Mouse (Mus musculus) thymus, postnatal 14 days (tissue): ENCODE measurements around the gene Got1.

Experiments used
- DNase-seq: peaks from one replicate; pipeline ENCODE4 v3.0.0; 2021

The Got1 gene

DNA sequence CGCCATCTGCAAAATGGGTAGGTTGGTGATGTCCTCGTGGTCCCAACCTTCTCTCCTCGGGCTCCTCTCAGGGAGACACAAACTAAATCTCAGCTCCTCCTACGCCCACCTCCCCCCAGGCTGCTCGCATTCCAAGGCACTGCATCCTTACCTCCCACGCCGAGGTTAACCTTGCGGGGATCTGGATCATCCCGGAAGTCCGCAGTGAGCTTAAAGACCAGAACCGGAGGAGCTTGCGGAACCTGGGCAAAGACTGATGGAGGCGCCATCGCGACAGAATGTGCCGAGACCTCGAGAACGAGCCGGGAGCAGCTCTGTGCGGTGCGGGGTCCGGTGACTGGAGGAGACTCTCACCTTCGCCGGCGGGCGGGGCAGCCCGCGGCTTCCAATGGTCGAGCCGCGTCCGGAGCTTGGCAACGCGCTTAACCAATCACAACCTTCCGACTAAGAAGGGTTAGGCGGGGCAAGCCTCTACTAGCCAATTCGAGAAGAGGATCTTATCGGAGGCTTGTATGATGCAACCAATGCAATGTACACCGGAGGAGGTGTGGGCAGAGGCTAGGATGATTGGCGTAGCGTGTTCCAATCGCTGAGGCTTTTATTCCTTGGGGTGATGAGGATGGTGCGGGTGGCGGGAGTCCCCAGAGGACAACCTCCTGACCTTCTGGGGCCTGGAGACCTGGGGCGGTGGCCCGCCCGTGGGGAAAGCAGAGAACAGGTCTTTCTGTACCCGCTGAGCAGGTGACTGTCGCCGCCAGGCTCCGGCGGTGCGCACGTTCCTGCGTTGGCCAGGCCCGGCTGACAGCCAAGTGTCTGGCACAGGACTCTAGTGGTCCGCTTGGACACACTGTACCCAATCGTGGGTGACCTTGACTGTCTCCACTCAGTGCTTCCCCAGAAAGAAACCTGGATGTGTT is at the start of gene Got1:
Gene Got1, minus strand, starts transcription at position 419 of the 917 bp plus-strand sequence.
- peak; percentile 92 for DNase-seq

DNA sequence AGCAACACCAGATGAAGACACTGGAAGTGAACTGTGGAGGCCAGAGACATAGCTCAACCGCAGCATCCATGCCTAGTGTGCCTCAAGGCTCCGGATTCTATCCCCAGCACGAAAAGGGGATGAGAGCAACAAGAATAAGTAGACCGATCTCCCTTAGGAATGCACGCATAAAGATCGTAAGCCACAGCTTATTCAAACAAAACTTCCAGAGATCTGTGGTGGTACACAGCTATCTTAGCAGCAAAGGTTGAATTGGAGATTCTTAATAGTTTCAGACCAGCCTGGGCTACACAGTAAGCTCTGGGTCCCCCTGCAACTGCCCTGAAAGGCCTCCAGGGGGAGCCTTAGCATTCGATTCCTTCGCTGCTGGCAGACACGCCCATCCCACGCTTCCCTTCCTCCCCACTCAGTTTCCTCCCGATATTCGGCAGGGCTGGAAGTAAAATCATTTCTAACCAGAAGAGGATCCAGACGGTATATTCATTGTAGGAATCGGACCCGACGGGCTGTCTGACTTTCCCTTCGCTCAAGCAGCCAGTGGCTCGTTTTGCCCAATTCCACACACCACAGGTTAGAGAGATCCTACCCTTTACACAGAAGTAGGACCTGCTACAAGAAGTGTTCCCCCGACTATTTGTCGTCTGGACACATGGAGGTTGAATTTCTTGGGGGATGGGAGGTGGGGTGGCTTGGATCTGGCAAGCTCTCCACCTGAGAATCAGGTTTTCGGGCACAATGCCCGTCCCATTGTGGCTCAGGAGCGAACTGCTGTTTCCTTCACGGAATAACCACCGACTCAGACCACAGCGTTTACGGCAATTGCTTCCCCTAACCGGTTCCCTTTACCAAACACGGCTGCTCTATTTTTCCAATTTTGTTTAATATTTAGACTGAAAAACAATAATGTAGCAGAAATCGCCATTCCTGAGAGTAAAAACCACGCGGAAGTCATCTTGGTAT is 46.7 kb upstream of the Got1 start:
- DNase-seq, result peak; percentile 77

DNA sequence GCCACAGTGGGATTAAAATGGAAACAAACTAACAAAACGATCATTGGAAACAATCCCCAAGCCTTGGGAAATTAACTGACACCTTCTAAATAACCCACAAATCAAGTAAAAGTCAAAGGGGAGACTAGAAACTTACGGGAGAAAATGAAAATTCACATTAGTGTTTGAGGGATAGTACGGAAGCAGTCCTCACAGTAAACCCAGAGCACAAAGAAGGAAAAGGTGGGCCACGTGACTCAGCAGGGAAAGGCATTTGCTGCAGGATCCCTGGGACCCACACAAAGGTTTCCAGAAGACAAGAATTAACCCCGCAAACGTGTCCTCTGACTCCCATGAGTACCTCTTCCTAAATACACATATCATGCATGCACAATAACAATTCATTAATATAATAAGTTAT is 44.7 kb upstream of the Got1 start:
- no peak for DNase-seq

DNA sequence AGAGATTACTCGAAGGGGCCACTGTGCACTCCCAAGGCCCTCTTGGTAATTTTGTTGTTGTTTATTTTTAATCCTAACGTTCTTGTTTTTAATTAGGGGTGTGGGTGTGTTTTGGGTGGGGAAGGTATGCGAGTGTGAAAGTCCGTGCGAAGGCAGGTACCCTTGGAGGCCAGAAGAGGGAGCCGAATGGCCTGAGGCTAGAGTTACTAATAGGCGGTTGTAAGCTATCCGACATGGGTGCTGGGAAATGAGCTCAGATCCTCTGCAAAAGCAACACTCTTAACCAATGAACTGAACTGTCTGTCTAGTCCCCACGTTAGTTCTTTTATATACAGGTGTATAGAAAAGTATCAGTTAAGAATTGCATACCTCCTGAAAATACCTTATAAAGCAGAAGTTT is 43.9 kb upstream of the Got1 start:
- no peak for DNase-seq

DNA sequence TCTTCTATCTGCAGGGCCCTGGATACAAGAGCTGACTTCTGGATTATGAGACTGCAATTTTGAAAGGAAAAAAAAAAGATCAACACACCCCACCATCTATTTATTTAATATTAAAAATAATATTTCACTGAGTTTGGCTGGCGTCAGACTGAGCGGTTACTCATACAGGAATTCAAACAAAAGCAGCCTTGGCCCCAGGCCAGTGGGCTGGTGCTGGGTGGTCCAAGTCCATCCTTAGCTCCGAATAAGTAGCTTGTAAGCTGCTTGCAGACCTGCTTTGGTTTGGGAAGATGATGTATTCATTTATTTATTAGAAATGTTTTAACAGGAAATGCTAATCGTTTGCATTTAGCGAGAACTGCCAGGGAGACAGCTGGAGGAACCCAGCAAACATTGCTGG is 38.8 kb upstream of the Got1 start:
- DNase-seq, result no peak

DNA sequence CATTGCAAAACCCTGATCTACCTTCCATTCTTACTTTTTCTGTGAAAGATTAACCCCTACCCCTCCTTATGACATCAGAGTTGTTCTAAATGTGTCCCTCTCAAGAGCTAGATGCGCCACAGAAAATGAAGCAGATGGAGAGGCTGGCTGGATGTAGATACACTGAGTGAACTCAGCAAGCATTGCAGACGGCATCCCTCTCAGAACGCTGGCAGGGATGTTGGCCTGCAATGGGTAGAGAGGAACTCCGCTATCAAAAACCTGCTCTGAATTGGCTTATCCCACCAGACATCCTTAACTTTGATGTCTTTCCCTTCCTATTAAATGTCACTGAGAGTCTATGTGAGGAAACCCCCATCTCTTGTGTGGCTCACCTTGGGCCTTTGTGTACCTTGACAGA is 37.4 kb upstream of the Got1 start:
- DNase-seq, result no peak

DNA sequence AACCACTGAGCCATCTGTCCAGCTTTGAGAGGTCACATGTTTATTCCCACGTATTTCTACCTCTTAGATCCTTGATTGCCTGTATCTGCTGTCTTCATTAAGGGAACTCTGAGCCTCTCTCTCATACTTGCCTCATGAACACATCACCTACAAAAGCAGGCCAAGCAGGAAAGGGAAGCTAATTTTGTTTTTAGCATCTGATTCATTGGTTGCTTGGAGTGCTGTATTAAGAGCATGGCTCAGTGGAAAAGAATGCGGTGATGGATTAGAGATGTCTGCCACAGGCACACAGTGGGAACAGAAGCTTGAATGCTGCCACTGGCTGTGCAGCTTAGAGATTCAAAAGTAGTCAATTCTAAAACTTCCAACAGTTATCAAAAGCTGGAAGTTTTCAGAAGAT is 35.8 kb upstream of the Got1 start:
- no peak for DNase-seq

DNA sequence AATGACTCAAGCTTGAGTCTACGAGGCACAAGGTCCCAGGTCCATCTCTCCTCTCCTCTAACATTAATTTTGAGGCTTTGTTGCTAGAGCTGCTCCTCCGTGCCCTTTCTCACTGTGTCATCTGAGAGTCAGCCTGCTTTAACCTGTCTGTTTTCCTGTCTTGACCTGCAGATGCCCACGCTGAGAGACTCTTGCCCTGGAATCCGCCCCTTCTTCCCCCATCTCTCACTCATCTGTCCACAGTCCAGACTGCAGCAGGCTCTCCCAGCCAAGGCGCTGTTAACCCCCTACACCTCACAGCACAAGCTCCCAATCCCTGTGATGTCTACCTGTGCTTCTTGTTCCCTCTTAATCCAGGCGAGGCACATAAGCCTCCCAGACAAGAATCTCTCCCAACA is 27.1 kb upstream of the Got1 start:
- DNase-seq, result no peak

DNA sequence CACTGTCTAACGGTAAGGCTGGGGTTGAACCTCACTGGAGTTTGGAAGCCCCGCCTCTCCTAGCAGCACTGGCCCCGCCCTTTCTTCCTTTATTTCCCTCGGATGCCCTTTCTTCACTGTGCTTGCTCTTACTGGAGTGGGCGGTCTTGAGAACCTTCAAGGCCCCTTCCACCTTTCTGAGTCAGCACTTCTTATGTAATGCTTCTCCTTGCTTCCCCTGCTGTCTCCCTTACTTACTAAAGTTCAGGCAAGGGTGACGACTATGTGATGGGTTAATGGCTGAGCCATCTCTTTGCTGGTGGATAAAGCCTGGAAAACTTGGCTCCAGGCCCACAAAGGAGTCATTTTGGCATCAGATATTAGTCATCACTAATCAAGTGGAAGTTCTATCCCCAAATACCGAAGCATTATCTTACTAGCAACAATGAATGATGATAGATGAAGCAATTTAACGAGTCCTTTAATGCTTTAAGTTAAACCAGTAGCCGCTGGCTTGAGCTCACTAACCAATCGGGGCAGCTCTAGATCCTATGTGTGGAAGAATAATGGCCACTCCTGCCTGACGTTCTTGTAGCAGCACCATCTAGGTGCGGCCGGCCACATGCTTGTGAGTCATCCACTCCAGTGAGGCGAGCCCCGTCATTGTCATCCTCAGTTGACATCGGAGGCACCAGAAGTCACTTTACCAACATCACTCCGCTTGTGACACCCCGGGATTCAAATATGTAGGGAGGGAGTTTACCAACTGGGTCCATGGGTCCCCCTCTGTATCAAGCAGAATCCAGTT is 26.5 kb upstream of the Got1 start:
- no peak for DNase-seq

DNA sequence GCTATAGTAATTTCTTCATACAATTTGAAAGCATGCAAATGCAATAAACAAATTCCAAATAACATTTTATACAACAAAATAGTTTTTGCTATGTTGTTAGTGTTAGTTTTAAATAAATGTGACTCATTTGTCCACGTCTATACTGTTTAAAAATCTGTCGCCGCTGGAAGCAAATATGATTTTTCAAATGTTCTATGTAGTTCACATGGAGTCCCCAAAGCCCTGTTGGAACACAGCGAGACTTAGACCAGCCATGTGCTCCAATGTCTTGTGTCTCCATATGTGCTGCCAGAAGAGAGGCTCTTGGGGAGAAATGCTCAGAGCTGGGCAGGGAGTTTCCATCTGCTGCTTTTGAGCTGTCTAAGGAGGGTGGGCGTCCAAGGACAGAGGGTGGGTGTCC is 23.7 kb upstream of the Got1 start:
- DNase-seq, result no peak

DNA sequence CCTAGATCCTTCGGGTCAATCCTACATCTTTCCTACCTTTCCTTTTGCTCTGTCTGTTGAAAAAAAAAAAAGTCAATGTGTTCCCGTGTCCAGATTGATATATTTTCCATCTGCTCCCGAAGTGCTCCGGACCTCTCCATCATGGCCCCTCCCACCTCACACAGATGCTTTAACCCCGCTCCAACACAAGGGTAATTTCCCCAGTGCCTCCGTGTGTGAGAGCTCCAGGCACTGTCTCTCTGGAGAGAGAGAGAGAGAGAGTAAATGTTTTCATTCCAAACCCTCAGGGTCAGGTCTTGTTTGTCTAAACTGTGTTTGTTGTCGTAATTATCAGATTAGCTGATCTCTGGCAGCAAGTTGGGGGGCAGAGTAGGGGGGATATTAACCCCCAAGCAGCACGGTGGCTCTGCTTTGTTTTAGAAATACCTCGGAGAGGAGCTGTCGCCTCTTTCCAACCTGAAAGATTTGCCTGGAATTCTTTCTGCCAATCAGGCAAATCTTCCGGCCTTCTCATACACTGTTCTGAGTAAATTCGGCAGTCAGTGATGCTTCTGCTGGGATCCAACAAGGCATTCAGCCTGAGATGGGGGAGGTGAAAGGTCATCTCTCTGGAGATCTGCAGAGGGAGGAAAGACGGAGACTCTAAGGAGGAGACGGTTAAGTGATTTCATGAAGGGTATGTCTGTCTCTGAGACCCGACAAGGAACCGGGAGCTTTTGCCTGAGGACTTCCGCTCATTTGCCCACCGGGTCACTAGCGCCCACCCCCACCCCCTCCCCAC is 22.1 kb upstream of the Got1 start:
- no peak for DNase-seq

DNA sequence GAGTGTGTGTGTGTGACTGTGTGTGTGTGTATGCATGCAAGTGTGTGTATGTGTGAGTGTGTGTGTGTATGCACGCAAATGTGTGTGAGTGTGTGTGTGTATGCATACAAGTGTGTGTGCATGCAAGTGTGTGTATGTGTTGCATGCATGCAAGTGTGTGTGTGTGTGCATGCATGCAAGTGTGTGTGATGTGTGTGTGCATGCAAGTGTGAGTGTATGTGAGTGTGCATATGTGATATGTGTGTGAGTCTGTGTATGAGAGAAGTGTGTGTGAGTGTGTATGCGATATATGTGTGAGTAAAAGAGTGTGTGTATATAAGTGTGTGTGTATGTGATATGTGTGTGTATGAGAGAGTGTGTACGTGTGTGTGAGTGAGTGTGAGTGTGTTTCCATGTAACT is 11.0 kb upstream of the Got1 start:
- no peak for DNase-seq

DNA sequence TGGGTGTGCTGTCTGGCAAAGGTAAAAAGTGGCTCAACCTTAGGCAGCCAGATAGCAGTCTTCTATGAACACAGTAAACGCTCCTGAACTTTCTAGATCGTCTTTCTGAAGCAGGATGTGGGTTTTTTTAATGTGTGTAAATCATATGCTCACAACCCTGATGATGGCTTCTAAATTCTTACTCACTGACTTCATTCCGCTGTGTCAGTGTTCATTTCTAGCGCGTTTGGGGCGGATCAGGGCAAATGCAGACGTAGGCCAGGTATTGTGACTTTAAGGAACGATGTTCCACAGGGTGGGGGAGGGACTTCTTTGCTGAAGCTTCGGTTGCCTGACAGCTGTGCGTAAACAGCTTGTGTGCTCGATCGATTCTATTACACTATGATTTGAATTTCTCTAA is 6.5 kb upstream of the Got1 start:
- DNase-seq, result peak; percentile 59

DNA sequence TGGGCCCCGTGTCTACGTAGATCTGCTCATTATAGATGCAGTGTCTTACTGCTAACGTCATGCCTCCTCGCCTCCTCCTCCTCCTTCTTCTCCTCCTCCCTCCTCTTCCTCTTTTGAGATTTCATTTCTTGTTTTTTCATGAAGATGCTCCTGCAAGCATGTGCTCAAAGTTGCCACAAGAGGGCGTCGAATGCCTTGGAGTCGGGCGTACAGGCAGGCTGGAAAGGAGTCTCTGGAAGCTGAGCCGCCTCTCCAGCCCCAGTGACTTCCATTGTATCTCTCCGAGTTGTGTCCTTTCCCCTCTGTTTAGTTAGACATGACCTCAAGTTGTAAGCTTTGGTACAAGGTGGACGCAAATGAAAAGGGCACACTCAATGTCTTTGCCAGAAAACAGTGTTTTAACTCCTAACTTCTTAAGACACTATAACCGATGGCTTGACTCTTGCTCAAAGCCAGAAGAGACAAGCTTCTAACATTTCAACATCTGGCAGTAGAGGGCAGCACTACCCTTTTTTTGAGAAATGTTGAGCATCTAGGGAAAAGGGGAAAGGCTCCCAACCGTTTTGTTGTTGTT is 5.9 kb upstream of the Got1 start:
- peak; percentile 58 for DNase-seq

DNA sequence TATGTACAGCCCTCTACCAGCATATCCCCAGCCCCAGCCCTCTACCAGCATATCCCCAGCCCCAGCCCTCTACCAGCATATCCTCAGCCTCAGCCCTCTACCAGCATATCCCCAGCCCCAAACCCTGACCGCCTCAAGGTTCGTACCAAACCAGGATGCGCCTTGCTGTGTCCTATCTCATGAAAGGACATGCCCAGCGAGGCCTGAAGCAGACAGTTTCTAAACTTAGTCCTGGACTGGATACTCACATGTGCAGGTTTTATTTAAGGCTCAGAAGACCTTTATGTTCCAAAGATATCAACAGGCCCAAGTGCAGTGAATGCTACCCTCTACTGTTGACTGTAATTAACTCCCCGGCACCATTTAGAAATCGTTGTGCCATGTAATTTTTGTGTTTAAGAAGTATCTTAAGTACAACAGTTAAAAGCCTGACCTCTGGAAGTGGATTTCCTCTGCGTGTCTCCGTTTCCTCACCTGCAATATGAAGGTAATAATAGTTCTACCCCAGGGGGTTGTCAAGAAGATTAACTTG is 3.7 kb upstream of the Got1 start:
- DNase-seq, result no peak

DNA sequence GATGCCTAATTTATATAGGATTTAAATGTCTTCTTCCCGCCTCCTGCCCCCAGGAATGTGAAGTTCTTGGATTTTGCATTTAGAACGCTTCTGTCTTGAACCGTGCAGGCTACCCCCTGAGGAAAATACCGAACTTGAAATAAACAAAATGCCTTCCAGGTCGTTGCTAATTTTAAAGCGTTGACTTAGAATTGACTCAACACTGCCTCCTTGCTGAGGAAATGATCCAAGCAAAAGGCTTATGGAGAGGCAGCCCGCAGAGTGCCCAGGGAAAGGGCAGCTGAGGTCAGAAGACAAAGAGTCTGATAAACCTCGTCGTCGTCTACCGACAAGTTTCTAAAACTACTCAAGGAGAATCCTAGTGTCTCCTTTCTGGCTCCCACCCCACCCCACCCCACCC is 2.7 kb upstream of the Got1 start:
- DNase-seq, result no peak

DNA sequence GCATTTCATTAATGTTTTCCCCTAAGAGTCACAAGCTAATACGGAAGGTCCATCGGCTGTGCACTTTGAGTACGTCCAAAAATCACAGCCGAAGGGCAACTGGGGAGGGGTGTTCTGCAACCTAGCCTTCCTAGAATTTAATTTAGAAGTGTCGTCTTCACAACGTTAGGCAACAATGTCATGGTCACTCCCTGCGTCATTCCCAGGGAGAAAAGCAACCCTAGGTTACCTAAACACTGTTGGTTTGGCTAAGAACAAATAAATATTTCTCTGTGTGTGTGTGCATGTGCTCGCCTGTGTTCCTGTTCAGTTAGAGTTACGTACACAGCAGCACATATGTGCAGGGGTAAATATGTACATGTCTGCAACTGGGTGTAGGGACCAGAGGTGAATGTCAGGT is 1.6 kb upstream of the Got1 start:
- no peak for DNase-seq

DNA sequence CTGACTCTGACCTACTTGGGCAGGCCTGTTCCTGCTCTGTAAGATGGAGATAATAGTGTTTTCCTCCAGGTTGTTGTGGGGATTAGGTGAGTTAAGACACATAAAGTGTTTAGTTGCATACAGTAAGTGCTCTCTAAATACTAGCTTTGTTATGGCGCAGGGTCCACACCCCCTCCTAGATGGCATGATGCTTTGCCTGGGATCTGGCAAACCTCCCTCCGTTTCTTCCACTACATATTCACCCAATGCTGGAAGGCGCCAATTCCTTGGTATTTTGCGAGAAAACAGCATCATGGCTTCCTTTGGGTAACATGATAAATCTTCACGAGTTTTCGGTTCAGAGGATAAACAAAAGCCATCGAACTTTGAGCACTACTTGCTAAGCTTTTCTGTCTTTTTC is 1.2 kb upstream of the Got1 start:
- DNase-seq, result no peak

DNA sequence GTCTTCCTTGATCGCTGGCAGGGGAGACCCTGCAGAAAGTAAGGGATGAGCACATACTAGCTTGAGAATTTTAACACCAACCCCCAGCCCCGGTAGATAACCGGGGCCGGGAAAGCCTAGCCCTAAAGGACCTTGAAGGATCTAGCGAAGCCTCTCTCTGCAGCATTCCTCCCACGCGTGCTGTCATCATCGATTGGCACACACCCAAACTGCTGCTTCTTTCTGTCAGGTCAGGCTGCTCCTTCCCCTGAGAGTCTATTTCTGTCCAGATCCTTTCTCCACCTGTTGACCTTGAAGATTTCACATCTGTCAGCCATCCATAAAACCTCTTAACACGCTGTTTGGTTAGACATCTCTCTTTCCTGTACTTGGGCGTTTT is 688 bp upstream of the Got1 start:
- no peak for DNase-seq

DNA sequence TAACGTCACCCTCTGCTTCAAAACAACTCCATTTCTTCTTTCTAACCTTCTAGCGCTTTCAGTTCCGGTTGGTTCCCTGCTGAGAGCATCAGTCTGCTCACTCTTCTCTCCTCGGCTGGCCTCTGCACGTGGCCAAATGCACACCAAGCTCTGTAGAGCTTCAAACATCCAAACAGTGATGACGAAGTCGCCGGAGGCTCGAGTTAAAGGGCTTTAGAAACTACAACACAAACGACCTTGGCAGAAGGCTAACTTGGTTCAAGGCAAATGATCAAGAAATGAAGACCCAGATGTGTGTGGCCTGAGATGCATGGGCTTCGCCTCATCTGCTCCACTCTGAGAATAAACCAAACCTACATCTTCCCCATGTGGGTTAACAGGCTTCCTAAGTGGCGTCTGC is 854 bp downstream of the Got1 start:
- DNase-seq, result peak; percentile 30

DNA sequence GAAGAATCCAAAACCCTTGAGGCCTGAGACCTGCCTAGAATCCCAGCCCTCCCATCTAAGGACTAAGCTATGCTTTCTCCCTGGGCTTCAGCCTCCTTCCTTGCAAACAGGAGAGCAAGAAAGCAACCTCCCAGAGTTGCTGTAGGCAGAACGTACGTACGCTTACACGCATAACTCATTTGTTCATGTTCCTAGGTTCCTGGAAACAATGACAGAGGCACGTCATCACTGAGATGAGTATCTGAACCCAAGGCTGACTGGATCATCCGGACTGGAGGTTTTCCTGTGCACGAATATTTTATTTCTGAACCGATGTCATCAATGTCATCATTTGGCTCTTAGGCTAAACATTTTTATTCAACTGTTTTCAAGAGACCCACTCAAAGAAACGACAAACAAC is 2.4 kb downstream of the Got1 start:
- no peak for DNase-seq

DNA sequence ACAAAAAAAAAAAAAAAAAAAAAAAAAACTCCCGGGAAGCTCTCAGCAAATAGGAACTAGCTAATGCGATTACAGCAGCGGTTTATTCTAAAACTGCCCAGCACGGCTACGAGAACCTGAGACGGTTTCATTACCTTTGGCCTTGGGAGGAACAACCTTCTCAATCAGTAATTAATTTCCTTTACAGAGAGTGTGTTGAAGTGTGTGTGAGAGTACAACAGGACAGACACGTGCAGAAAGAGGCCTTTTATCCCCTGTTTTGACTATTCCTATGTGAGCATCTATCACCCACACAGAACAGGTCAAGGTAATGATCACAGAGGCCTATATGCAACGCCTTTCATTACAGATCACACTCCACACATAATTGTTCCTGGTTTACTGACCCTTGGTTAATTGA is 3.0 kb downstream of the Got1 start:
- no peak for DNase-seq
